Mouse (Mus musculus) limb, embryonic 13.5 days (tissue): ENCODE measurements around the gene Rab42. TPM values are rescaled to one million over a fixed set of nuclear protein-coding genes. Genes with fewer than 3 reads are reported as not detected.

Experiments used
- polyA plus RNA-seq: library from polyadenylated mRNA; unstranded; fragments of >200 nt; fragmentation: Nextera tagmentation; extraction: Ambion mirVana; gene quantifications from 2 replicates; pipeline ENCODE4 v1.2.1, GENCODE M21; 2015

Gene Rab42
- polyA plus RNA-seq, 1 experiment from 2014 or later: 1.7 TPM

Other genes with a start within 250 kb of the Rab42 start
- gene Gm10300, start 228.7 kb downstream of the Rab42 start, polyA plus RNA-seq: 0.08 TPM in 1 of 2 replicates, not detected in the other
- gene Epb41, start 228.1 kb downstream of the Rab42 start, polyA plus RNA-seq: 70.4 and 78.8 TPM in 2 replicates
- gene Oprd1, start 158.9 kb downstream of the Rab42 start, polyA plus RNA-seq: 0.31 and 0.43 TPM in 2 replicates
- 126 and 127 TPM in 2 replicates for gene Ythdf2, start 91.1 kb downstream of the Rab42 start, polyA plus RNA-seq
- gene Gmeb1, start 41.8 kb downstream of the Rab42 start, polyA plus RNA-seq: 42.1 and 45.3 TPM in 2 replicates
- gene Taf12, start 29.0 kb downstream of the Rab42 start, polyA plus RNA-seq: 50.6 and 55.6 TPM in 2 replicates
- gene Trnau1ap, start 26.2 kb upstream of the Rab42 start, polyA plus RNA-seq: 81.2 and 82.4 TPM in 2 replicates
- 81.5 and 83.0 TPM in 2 replicates for gene Rcc1, start 50.2 kb upstream of the Rab42 start, polyA plus RNA-seq
- 21.9 and 22.0 TPM in 2 replicates for gene Phactr4, start 119.1 kb upstream of the Rab42 start, polyA plus RNA-seq
- 28.3 and 32.1 TPM in 2 replicates for gene Med18, start 160.5 kb upstream of the Rab42 start, polyA plus RNA-seq
- 8.1 and 9.2 TPM in 2 replicates for gene Sesn2, start 207.1 kb upstream of the Rab42 start, polyA plus RNA-seq
- 936 and 950 TPM in 2 replicates for gene Atpif1, start 230.3 kb upstream of the Rab42 start, polyA plus RNA-seq
- 169 and 172 TPM in 2 replicates for gene Dnajc8, start 232.2 kb upstream of the Rab42 start, polyA plus RNA-seq